Mouse (Mus musculus) CD4-positive naive resting alpha-beta T cell, adult 76 days (primary cell): Measurements from ENCODE around the gene Tubb1. TPM values are rescaled to one million over a fixed set of nuclear protein-coding genes. Genes with fewer than 3 reads are reported as not detected.

Source experiments
- total RNA-seq: library from RNA; stranded (reverse); gene quantifications from one replicate; pipeline ENCODE4 v1.2.4, GENCODE M21; 2023

The Tubb1 gene
- 1.8 TPM for total RNA-seq

DNA sequence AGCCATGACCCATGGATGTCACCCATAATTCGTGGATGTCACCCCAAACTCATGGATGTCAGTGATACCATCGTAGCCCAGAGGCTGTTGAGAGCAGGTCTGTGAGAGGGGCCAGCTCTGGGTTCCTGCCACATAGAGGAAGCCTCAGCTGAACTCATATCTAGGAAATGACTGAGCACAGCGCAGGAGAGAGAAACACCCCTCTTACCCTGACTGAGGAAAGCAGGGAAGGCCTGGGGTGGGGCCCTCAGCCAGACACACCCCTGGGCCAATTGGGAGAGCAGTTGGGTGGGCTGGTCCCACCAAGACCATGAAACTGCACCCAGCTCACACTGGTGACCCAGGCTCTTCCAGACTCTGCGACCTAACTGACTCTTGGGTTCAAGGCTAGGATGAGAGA is at the start of gene Tubb1:
Gene Tubb1 (plus strand): TSS at position 343 of the 400 bp plus-strand sequence.

DNA sequence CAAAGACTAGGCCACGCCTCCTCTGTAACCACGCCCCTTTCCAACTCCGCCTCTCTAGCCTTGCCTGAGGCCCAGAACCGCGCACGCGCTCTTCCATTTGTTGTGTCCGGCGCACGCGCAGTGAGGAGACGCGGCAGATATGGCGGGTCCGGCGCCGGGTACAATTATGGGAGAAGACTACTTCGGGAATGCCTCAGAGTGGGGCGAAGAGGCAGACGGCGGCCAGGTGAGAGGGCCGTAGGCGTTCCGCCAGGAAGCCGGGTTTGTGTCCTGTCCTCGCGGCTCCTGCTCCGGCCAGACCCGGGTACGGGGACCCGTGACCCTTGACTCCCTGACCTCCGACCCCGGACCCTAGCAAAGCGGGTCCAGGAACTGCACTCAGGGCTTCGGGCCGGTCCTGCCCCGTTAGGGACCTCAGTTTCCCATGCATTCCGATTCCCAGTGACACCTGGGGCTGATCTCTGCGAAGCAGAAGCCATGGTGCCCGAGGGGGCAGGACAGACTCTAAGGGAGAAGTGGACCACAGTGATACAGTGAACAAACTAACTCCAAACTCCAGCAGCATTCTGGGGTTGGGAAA is 34.7 kb upstream of the Tubb1 start, which contains the start of gene Nelfcd:
Gene Nelfcd (plus strand): TSS at position 74 of the 580 bp plus-strand sequence.

DNA sequence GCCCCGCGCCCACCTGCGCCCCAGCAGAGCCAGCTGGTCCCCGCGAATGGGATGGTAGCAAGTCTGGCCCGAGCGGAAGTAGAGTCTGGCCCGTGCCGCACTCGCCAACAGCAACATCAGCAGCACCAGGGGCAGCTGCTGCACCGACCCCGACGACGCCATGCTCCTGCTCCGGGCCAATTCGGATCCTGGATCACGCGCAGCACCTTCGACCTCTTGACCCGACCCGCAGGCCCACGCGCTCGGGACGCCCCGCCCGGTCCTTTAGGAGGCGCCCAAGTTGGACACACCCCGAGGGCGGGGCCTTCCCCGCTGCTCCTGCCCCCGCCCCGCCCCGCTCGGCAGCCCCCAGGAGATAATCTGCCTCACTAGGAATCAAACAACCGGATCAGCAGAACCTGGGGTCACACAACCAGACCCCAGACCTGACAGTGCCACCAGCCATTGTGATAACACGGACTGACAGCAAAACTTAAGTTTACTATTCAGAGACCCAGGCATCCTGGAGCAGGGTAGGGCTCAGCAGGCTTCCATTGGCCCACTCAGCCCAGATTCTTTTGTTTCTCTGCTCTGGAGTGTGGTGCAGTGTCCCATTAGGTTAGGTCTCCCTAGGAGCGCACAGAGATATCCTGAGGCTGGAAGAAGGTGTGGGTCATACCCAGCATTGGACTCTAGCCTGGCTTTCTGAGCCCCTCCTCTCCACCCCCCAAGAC is 11.6 kb upstream of the Tubb1 start, which contains the start of gene Ctsz:
Gene Ctsz (minus strand): TSS at position 303 of the 713 bp plus-strand sequence.

DNA sequence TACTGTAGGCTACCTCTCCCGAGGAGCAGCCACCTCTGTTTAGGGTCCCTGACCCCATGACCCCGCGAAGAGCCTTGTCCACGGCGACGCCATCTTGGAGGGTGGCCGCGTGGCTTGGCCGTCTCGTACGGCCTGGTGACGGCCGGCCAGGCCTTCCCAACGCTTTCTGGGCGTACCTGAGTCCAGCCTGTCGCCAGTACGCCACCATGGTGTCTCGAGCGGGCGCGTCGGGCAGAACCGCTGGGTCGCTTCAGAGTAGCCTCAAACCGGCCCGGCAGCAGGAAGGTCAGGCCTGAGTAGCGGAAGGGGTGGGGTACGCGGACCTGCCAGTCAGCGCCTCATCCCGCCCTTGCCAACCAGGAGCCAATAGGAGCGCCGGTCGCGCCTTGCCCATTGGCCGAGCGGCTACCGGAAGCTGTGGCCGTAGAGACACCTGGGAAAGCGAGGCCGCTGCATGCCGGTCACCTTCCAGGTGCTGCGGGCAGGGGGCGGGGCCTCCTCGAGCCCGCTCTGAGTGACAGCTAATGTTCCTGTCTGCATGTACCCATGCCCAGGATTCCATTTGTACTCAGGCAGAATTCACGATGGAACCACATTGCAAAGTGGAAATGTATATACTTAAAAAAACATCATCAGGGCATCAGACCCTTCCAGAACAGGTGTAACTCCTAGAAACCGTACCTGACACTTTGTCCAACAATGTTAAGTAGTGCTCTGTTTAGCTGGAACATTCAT is 13.5 kb downstream of the Tubb1 start, which contains the start of gene Atp5e:
Gene Atp5e (minus strand): TSS at position 317 of the 735 bp plus-strand sequence.

DNA sequence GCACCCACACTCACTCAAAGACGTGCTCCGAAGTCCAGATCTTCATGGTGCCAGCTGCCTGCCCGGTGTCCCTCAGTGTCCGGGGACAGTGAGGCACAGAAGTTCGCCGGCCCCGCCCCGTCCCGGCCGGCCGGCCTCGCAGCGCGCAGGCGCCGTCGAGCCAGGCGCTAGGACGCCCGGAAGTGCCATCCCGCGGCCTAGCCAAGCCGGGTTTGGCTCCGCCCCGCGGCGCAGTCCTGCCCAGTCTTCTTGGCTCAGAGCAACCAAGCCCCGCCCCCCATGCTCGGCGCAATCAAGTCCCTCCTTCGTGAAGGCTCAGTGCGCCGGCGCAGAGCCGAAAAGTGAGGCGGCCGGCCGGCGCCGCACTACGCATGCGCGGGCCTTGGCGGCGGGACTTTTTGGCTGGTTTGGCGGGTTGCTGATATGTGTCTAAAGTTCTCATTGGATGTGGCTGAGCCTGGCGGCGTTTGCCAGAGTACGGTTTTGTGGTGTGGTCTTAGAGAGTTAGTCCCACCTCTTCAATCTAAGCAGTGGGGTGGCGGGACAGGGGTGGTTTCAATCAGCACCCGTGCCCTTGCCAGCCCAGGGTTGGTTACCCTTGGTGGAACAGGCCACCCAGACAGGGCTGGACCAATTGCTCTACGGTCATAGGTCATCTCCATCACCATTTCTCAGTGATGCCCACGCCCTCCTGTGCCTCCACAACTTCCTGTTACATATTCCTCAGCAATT is 22.5 kb downstream of the Tubb1 start, which contains the start of gene Prelid3b:
Gene Prelid3b (minus strand): TSS at position 264 of the 732 bp plus-strand sequence.

Other genes starting within 250 kb of the Tubb1 start
- gene Gnas, start 166.4 kb upstream of the Tubb1 start, total RNA-seq: 374 TPM
- gene Gm20721, start 104.0 kb upstream of the Tubb1 start, total RNA-seq: 0.50 TPM
- 34.5 TPM for gene Nelfcd, start 34.9 kb upstream of the Tubb1 start, total RNA-seq
- gene Ctsz, start 11.7 kb upstream of the Tubb1 start, total RNA-seq: 41.2 TPM
- gene Atp5e, start 13.4 kb downstream of the Tubb1 start, total RNA-seq: 205 TPM
- gene Prelid3b, start 22.4 kb downstream of the Tubb1 start, total RNA-seq: 50.3 TPM
- gene Zfp831, start 192.8 kb downstream of the Tubb1 start, total RNA-seq: 41.8 TPM